In the genomic region with DNA sequence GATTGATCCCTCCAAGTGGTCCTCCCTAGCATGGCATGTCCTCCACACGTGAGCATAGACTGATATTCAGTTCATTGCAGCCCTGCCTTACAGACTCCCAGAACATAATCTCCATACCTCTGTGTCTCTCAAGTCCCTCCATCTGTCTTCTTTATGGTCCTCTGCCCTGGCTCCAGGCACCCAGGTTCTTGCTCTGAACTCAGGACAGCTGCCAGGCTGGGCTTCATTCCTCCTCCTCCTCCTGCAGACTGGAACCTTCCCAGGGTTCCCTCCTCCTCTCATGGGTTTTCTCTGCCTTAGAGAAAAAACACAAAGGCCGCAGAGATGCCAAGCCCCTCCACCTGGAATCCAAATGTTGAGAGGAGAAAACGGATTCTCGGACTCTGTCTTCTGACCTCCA, we compare ENCODE assay signal across 10 mouse cellular contexts. TPM values are rescaled to one million over a fixed set of nuclear protein-coding genes. Genes with fewer than 3 reads are reported as not detected.
DNase-seq lines count a peak whose midpoint lies in the region; ATAC-seq and TF ChIP-seq lines count a peak whose summit lies in the region.
"Had no signal": no experiment of that assay in that cellular context is flagged by ENCODE, and none has a peak within 500 bp of the region (broad histone marks: within the 10 kb centered on the region; RNA-seq: fewer than 3 reads in every experiment).

No protein-coding gene starts in this region.

- TF ChIP-seq CTCF in gastrocnemius, adult 2 months (IDR thresholded peaks at IDR 0.05), result no peak

- no peak overlapping the region for H3K4me3 ChIP-seq in kidney, embryonic 14.5 days (ENCODE audit: low read length)
- H3K4me3 ChIP-seq in hindbrain, embryonic 10.5 days, result no peak overlapping the region
- peak overlapping the region; percentile 15 for H3K4me3 ChIP-seq in midbrain, embryonic 15.5 days
- H3K4me3 ChIP-seq in gastrocnemius, adult 2 months, result no peak overlapping the region
- H3K4me3 ChIP-seq: heart, embryonic 12.5 days had no signal

- intact Hi-C loops in gastrocnemius, adult 2 months (cut with DNase I), result no loop called here

- ATAC-seq in kidney, embryonic 14.5 days (ENCODE audit: low FRiP score, low TSS enrichment), result peak; percentile 35; the same call in 1 of the 2 replicates
- 0 out of 2 replicates have a peak, but pooled peaks have one; percentile 41 for ATAC-seq in midbrain, embryonic 15.5 days (replicated peaks)
- ATAC-seq in frontal cortex, adult (ENCODE audit: low TSS enrichment), result no peak

- DNase-seq in kidney, postnatal 36 days, result no peak
- DNase-seq in cerebellum, postnatal 10 days, result peak; percentile 77 to 84
- no peak for DNase-seq in hindbrain, embryonic 10.5 days (ENCODE audit: low spot score)
- no peak for DNase-seq in ovary, adult 18-20 months (ENCODE audit: low spot score)
- DNase-seq in gastrocnemius, adult 2 months, result no peak
- DNase-seq: right cerebral cortex, postnatal 25 days had no signal

- H3K36me3 ChIP-seq in kidney, embryonic 14.5 days (ENCODE audit: control insufficient read depth, insufficient read depth, low read length), result no peaks in the 10 kb centered on the region
- H3K36me3 ChIP-seq in hindbrain, embryonic 10.5 days, result no peaks in the 10 kb centered on the region
- H3K36me3 ChIP-seq in midbrain, embryonic 15.5 days (replicated peaks), result no peaks in the 10 kb centered on the region
- H3K36me3 ChIP-seq: heart, embryonic 12.5 days had no signal

- no peaks in the 10 kb centered on the region for H3K4me1 ChIP-seq in kidney, embryonic 14.5 days (ENCODE audit: control insufficient read depth, insufficient read depth, low read length)
- H3K4me1 ChIP-seq in hindbrain, embryonic 10.5 days (replicated peaks), result peaks cover 19% of the 10 kb centered on the region; the same call in 1 of the 2 replicates
- peaks cover 18% of the 10 kb centered on the region; the same call in 1 of the 2 replicates for H3K4me1 ChIP-seq in midbrain, embryonic 15.5 days
- H3K4me1 ChIP-seq: heart, embryonic 12.5 days had no signal

- no peak overlapping the region for H3K4me2 ChIP-seq in kidney, embryonic 14.5 days (replicated peaks; ENCODE audit: low read depth, low read length)
- H3K4me2 ChIP-seq in midbrain, embryonic 15.5 days, result peak overlapping the region; percentile 62
- H3K4me2 ChIP-seq: heart, embryonic 12.5 days had no signal

- H3K9ac ChIP-seq in kidney, embryonic 14.5 days (ENCODE audit: low read depth, low read length), result no peak overlapping the region
- H3K9ac ChIP-seq in midbrain, embryonic 15.5 days, result no peak overlapping the region
- H3K9ac ChIP-seq: heart, embryonic 12.5 days had no signal

- no peaks in the 10 kb centered on the region for H3K27me3 ChIP-seq in kidney, embryonic 14.5 days (ENCODE audit: control insufficient read depth, insufficient read depth, low read length)
- no peaks in the 10 kb centered on the region for H3K27me3 ChIP-seq in hindbrain, embryonic 10.5 days (ENCODE audit: insufficient read depth, poor library complexity, severe bottlenecking)
- H3K27me3 ChIP-seq in midbrain, embryonic 15.5 days (replicated peaks), result no peaks in the 10 kb centered on the region
- H3K27me3 ChIP-seq: heart, embryonic 12.5 days had no signal

- H3K9me3 ChIP-seq in kidney, embryonic 14.5 days (ENCODE audit: control insufficient read depth, low read length), result no peaks in the 10 kb centered on the region
- peaks cover 5% of the 10 kb centered on the region for H3K9me3 ChIP-seq in hindbrain, embryonic 10.5 days
- no peaks in the 10 kb centered on the region for H3K9me3 ChIP-seq in midbrain, embryonic 15.5 days

- WGBS in kidney, embryonic 14.5 days, result 40% methylated on average over 4 of the region's 4 CpGs
- WGBS in hindbrain, embryonic 10.5 days, result 55% methylated on average over 4 of the region's 4 CpGs
- WGBS in midbrain, embryonic 15.5 days, result 32% methylated on average over 4 of the region's 4 CpGs

- no peak overlapping the region for H3K27ac ChIP-seq in kidney, embryonic 14.5 days (ENCODE audit: low read depth, low read length)
- peak overlapping the region; percentile 43; the same call in 1 of the 2 replicates for H3K27ac ChIP-seq in hindbrain, embryonic 10.5 days
- H3K27ac ChIP-seq in midbrain, embryonic 15.5 days, result peak overlapping the region; percentile 97
- no peak overlapping the region for H3K27ac ChIP-seq in gastrocnemius, adult 2 months

RNA-seq across cellular contexts. Expression of a gene that starts 24.5 kb away (rescaled TPM):
- 20.2 and 41.7 TPM in 2 replicates for polyA plus RNA-seq in kidney, embryonic 14.5 days (2014; fragmentation: Nextera tagmentation; extraction: Ambion mirVana)
- polyA plus RNA-seq in hindbrain, embryonic 10.5 days (2016; fragmentation: Nextera tagmentation; extraction: Ambion mirVana), result 30.6 and 37.1 TPM in 2 replicates
- polyA plus RNA-seq in midbrain, embryonic 15.5 days (2015; fragmentation: Nextera tagmentation; extraction: Ambion mirVana), result 51.9 and 59.9 TPM in 2 replicates
- 10 to 100 TPM; 21.7 to 24.2 TPM for total RNA-seq in gastrocnemius, adult 2 months (2021)

RNA-seq across cellular contexts. Expression of a gene that starts 34.6 kb away (rescaled TPM):
- 33.7 and 38.6 TPM in 2 replicates for polyA plus RNA-seq in kidney, embryonic 14.5 days (2014; fragmentation: Nextera tagmentation; extraction: Ambion mirVana)
- polyA plus RNA-seq in hindbrain, embryonic 10.5 days (2016; fragmentation: Nextera tagmentation; extraction: Ambion mirVana), result 45.7 and 46.9 TPM in 2 replicates
- 34.6 and 35.9 TPM in 2 replicates for polyA plus RNA-seq in midbrain, embryonic 15.5 days (2015; fragmentation: Nextera tagmentation; extraction: Ambion mirVana)
- total RNA-seq in gastrocnemius, adult 2 months (2021), result 1 to 10 TPM; 9.6 to 9.8 TPM

RNA-seq across cellular contexts. Expression of a gene that starts 56.4 kb away (rescaled TPM):
- 7.7 and 10.1 TPM in 2 replicates for polyA plus RNA-seq in kidney, embryonic 14.5 days (2014; fragmentation: Nextera tagmentation; extraction: Ambion mirVana)
- polyA plus RNA-seq in hindbrain, embryonic 10.5 days (2016; fragmentation: Nextera tagmentation; extraction: Ambion mirVana), result 3.1 and 3.5 TPM in 2 replicates
- 1.1 and 1.4 TPM in 2 replicates for polyA plus RNA-seq in midbrain, embryonic 15.5 days (2015; fragmentation: Nextera tagmentation; extraction: Ambion mirVana)
- total RNA-seq in gastrocnemius, adult 2 months (2021), result 10 to 100 TPM; 21.4 to 30.4 TPM

Comparison
In these comparisons a context has a peak if more than half of its experiments do, and no peak if none do; other contexts are left out.
1. H3K27ac ChIP-seq: peak in hindbrain, embryonic 10.5 days (single experiment) and midbrain, embryonic 15.5 days (single experiment); none in kidney, embryonic 14.5 days (single experiment) and gastrocnemius, adult 2 months (single experiment).
2. DNase-seq: peak in cerebellum, postnatal 10 days (2 of 2); none in kidney, postnatal 36 days (0 of 2), hindbrain, embryonic 10.5 days (single experiment), ovary, adult 18-20 months (single experiment) and gastrocnemius, adult 2 months (single experiment).